Mouse (Mus musculus): ENCODE results near the gene Mcidas. TPM values are rescaled to one million over a fixed set of nuclear protein-coding genes. Genes with fewer than 3 reads are reported as not detected.

Gene Mcidas
- polyA plus RNA-seq (2012; rRNA removed): 0.93 and 2.2 TPM in 2 replicates

DNA sequence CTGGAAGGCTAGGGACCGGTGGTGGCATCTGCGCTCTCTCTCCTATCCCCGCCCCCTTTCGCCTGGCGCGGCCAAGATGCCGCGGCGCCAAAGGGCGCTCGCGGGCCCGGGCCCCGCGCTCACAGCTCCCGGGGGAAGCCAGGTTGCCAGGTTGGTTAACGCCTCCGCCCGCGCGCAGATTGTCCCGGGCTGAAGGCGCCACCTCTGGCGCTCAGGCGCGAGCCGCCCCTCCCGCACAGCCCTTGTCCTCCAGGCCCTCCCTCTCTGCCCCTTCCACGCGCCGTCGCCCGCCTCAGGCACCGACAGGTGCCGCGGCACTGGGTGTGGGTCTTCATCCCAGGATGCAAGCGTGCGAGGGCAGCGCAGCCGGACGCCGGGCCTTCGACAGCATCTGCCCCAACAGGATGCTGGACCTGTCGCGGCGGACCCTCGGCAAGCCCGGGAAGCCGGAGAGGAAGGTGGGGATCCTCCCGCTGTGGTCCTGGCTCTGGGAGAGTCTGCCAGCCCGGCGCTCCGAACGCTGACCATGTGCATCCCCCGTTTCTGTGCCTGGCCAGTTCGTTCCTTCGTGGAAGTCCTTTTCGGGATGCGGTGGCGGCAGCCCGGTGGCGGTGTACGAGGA, at the start of gene Mcidas:
Mcidas (plus strand) TSS at position 315 of the 622 bp plus-strand sequence.

DNA sequence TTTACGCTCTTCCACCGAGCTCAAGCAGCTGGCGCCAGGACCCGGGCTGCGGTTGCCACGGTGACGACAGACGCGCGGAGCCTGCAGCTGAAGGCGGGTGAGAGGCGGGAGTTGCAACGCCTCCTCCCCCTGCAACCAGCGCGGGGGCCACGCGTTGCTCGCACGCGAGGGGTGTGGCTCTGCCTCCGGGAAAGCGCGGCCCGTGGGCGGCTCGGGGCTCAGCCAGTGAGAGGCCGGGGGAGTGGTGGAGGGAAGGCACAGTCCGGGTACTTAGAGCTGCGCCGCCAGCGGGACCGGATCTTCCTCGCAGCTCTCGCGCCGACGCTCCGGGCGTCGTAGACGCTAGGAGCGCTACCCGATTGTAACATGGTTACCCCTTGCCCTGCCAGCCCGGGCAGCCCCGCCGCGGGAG, 6.1 kb upstream of the Mcidas start, which contains the start of gene Ccno:
Ccno (plus strand) TSS at position 271 of the 412 bp plus-strand sequence.

DNA sequence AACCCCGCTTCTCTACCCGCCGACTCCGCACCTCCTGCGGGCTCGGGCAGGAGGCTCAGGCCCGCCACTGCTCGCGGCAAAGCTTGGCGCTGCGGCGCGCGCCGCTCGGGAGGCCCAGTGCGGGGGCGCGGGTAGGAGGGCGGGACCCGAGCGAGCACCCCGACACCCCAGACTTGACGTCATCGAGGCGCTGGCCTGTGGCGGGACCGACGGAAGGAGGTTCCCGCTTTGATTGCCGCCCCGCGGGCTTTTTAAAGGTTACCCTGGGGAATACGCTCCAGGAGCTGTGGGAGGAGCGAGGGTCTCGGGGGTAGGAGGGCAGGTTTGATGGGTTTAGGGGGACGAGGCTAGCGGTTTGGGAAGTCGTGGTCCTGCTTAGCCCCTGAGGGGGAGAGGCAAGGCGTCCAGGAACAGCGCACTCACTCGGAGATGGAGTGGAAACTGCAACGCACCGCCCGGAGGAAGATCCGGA, 41.3 kb downstream of the Mcidas start, which contains the start of gene Cdc20b:
Cdc20b (plus strand) TSS at position 162 of the 472 bp plus-strand sequence.

DNA sequence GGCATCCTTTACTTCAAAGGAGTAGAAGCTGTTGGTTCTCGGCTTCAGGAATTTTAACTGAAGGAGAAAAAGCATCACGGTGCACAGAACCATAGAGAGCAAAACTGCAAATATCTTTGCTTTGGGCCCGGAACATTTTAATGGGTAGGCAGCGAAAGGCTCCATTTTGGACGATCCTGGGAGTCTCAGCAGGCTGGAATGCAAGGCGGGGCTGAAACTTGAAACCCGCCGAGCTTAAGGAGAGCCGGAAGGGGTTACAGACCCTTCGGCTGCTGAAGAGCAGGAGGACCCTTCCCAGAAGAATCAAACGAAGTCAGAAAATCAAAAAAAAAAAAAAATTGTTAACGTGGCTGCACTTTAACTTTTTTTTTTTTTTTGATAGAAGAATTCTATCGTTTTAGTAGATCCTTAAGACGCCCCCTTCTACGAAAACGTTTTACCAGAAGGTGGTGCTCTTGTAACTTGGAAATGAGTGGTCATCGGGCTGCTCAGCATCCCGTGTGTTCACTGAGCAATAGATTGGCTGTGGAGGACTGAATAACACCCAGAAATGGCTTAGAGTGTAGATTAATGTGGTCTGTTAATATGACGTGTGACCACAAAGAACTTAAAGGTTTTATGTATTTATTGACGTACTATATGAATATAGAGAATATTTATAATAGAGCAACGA, 52.7 kb downstream of the Mcidas start, which contains the start of gene Gpx8:
Gpx8 (minus strand) TSS at position 200 of the 673 bp plus-strand sequence.

Other genes with a start within 250 kb of the Mcidas start
- 10.7 and 18.3 TPM in 2 replicates for gene Plpp1, start 193.1 kb upstream of the Mcidas start, polyA plus RNA-seq (2012; rRNA removed)
- gene Mtrex, start 66.4 kb upstream of the Mcidas start, polyA plus RNA-seq (2012; rRNA removed): 80.2 and 82.8 TPM in 2 replicates
- gene Dhx29, start 66.4 kb upstream of the Mcidas start, polyA plus RNA-seq (2012; rRNA removed): 17.5 and 25.6 TPM in 2 replicates
- 2.4 and 5.5 TPM in 2 replicates for gene Ccno, start 6.0 kb upstream of the Mcidas start, polyA plus RNA-seq (2012; rRNA removed)
- gene Cdc20b, start 41.3 kb downstream of the Mcidas start, polyA plus RNA-seq (2012; rRNA removed): 0.58 and 1.5 TPM in 2 replicates
- 75.5 and 79.6 TPM in 2 replicates for gene Gpx8, start 52.6 kb downstream of the Mcidas start, polyA plus RNA-seq (2012; rRNA removed)
- not detected in 2 replicates for gene Gzma, start 107.1 kb downstream of the Mcidas start, polyA plus RNA-seq (2012; rRNA removed)
- 0.91 and 1.3 TPM in 2 replicates for gene Esm1, start 215.8 kb downstream of the Mcidas start, polyA plus RNA-seq (2012; rRNA removed)
- not detected in 2 replicates for gene Gzmk, start 232.1 kb downstream of the Mcidas start, polyA plus RNA-seq (2012; rRNA removed)